Comparison of ENCODE assay signal across 20 mouse cellular contexts in genomic region chr6:140485636-140486035, GRCm38 (mm10).
"Had no signal": no experiment of that assay in that cellular context is flagged by ENCODE, and none has a peak within 500 bp of the region (broad histone marks: within the 10 kb centered on the region; RNA-seq: fewer than 3 reads in every experiment).

No protein-coding gene starts in this region.

- H3K27me3 ChIP-seq: liver, embryonic 13.5 days; liver, embryonic 15.5 days; megakaryocyte, embryonic 14.5 days; midbrain, embryonic 13.5 days; midbrain, embryonic 15.5 days; neural tube, embryonic 13.5 days; neural tube, embryonic 15.5 days had no signal

- H3K4me2 ChIP-seq: liver, embryonic 13.5 days; liver, embryonic 15.5 days; lung, embryonic 14.5 days; midbrain, embryonic 11.5 days; midbrain, embryonic 13.5 days; midbrain, embryonic 15.5 days; neural tube, embryonic 13.5 days; neural tube, embryonic 15.5 days had no signal

- DNase-seq: liver, embryonic 13.5 days; lung, adult 18-20 months; lung, embryonic 14.5 days; lung, postnatal 10 days; retina, postnatal 1 day; right cerebral cortex, adult 18-20 months; right cerebral cortex, postnatal 25 days; right cerebral cortex, postnatal 4 days; spleen, adult 18-20 months; thymus, adult 18-20 months; thymus, postnatal 14 days; thymus, postnatal 36 days had no signal

- H3K4me3 ChIP-seq: liver, embryonic 13.5 days; liver, embryonic 15.5 days; megakaryocyte, embryonic 14.5 days; midbrain, embryonic 13.5 days; midbrain, embryonic 15.5 days; neural tube, embryonic 13.5 days; neural tube, embryonic 15.5 days had no signal

- H3K9me3 ChIP-seq: liver, embryonic 13.5 days; liver, embryonic 15.5 days; midbrain, embryonic 13.5 days; midbrain, embryonic 15.5 days; neural tube, embryonic 13.5 days; neural tube, embryonic 15.5 days had no signal

- ATAC-seq: midbrain, embryonic 13.5 days; midbrain, embryonic 15.5 days had no signal

- H3K9ac ChIP-seq: liver, embryonic 13.5 days; liver, embryonic 15.5 days; lung, embryonic 14.5 days; midbrain, embryonic 13.5 days; midbrain, embryonic 15.5 days; neural tube, embryonic 13.5 days; neural tube, embryonic 15.5 days had no signal

- H3K27ac ChIP-seq: liver, embryonic 13.5 days; macrophage; midbrain, embryonic 13.5 days; midbrain, embryonic 15.5 days; neural tube, embryonic 13.5 days; neural tube, embryonic 15.5 days had no signal

- H3K36me3 ChIP-seq: liver, embryonic 13.5 days; liver, embryonic 15.5 days; midbrain, embryonic 13.5 days; midbrain, embryonic 15.5 days; neural tube, embryonic 13.5 days; neural tube, embryonic 15.5 days had no signal
